Mouse (Mus musculus) stomach, embryonic 14.5 days (tissue): ENCODE results near the gene March8. TPM values are rescaled to one million over a fixed set of nuclear protein-coding genes. Genes with fewer than 3 reads are reported as not detected.
A peak's percentile ranks its signal among the peaks of the same experiment; 100 is the strongest.

Experiments
- ATAC-seq: fragments of 200-750 bp; cut with Nextera tagmentation; 2 replicates; pipeline ENCODE4 v1.8.0; 2017; ENCODE audit warnings: low read depth, moderate TSS enrichment; ENCODE audit not compliant: insufficient number of reproducible peaks, insufficient read depth, low FRiP score
- H3K27ac ChIP-seq: fragments of 300-500 bp; sonication (generic); 2 replicates; pipeline ENCODE4 v1.5.1; 2014; ENCODE audit warnings: mild to moderate bottlenecking, low read length, moderate library complexity, mixed read lengths
- H3K27me3 ChIP-seq: fragments of 300-500 bp; sonication (generic); 2 replicates; pipeline ENCODE4 v1.6.1; 2014; ENCODE audit warnings: low read length, control low read depth, mixed read lengths; ENCODE audit not compliant: control insufficient read depth, insufficient read depth
- H3K36me3 ChIP-seq: fragments of 300-500 bp; sonication (generic); 2 replicates; pipeline ENCODE4 v1.6.1; 2014; ENCODE audit warnings: mild to moderate bottlenecking, control low read depth, low read length, moderate library complexity, mixed read lengths; ENCODE audit not compliant: control insufficient read depth, insufficient read depth
- H3K4me1 ChIP-seq: fragments of 300-500 bp; sonication (generic); 2 replicates; pipeline ENCODE4 v1.6.1; 2014; ENCODE audit warnings: low read length, control low read depth, mixed read lengths; ENCODE audit not compliant: control insufficient read depth, insufficient read depth
- H3K4me2 ChIP-seq: fragments of 300-500 bp; sonication (generic); replicated peaks from 2 replicates; pipeline ENCODE4 v1.6.1; 2014; ENCODE audit warnings: low read depth, low read length, control low read depth
- H3K4me3 ChIP-seq: fragments of 300-500 bp; sonication (generic); 2 replicates; pipeline ENCODE4 v1.5.1; 2014; ENCODE audit warnings: low read depth, low read length, control low read depth
- H3K9ac ChIP-seq: fragments of 300-500 bp; sonication (generic); replicated peaks from 2 replicates; pipeline ENCODE4 v1.6.1; 2014; ENCODE audit warnings: low read depth, mild to moderate bottlenecking, control low read depth, low read length, moderate library complexity, mixed read lengths
- H3K9me3 ChIP-seq: fragments of 300-500 bp; sonication (generic); 2 replicates; pipeline ENCODE4 v1.6.1; 2016; ENCODE audit warnings: low read depth, low read length, control low read depth; ENCODE audit not compliant: control insufficient read depth
- WGBS: fragments of 180-500 bp; shearing (Covaris S2); extraction: QIAGEN DNeasy Blood & Tissue Kit; methylation state at CpG from one replicate; pipeline ENCODE4 v1.1.7; 2014; 5-methylcytosine and 5-hydroxymethylcytosine counted together
- polyA plus RNA-seq: library from polyadenylated mRNA; unstranded; fragments of >200 nt; fragmentation: Nextera tagmentation; extraction: Ambion mirVana; gene quantifications from 2 replicates; pipeline ENCODE4 v1.2.1, GENCODE M21; 2014

The March8 gene
- polyA plus RNA-seq, 1 experiment from 2014 or later: 38.8 TPM

GRCm38 (mm10) chr6:116359256-116359655 is 21.4 kb downstream of the March8 start:
- no peak overlapping the region for H3K4me3 ChIP-seq
- no peaks in the 10 kb centered on the region for H3K9me3 ChIP-seq
- no peak for ATAC-seq
- H3K4me2 ChIP-seq: no peak overlapping the region
- no peaks in the 10 kb centered on the region for H3K27me3 ChIP-seq
- H3K9ac ChIP-seq: no peak overlapping the region
- no peak overlapping the region for H3K27ac ChIP-seq
- no peaks in the 10 kb centered on the region for H3K4me1 ChIP-seq
- no peaks in the 10 kb centered on the region for H3K36me3 ChIP-seq
- 88% methylated on average over 3 of the region's 3 CpGs for WGBS

GRCm38 (mm10) chr6:116361463-116361862 is 23.6 kb downstream of the March8 start:
- H3K27me3 ChIP-seq: no peaks in the 10 kb centered on the region
- no peak overlapping the region for H3K27ac ChIP-seq
- H3K36me3 ChIP-seq: no peaks in the 10 kb centered on the region
- no peak overlapping the region for H3K4me2 ChIP-seq
- 76% methylated on average over 3 of the region's 3 CpGs for WGBS
- no peak for ATAC-seq
- H3K4me3 ChIP-seq: no peak overlapping the region
- H3K9me3 ChIP-seq: no peaks in the 10 kb centered on the region
- H3K4me1 ChIP-seq: no peaks in the 10 kb centered on the region
- H3K9ac ChIP-seq: no peak overlapping the region

DNA sequence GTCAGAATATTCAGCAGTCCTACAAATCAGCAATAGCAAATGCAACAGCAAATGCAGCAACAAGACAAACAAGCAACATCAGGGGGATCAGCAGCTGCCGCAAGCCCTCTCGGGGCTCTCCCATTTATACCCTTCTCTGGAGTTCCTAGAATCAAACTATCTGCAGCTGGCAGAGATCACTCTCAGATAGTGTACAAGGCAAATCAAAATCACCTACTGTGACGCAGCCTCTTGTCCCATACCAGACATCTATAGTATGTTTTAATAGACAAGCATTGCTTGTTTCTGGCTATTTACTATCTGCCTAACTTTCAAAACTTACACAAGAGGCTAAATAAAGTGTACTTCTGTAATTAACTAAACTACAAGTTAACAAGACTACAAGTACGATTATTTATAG is 24.2 kb downstream of the March8 start:
- no peak overlapping the region for H3K4me3 ChIP-seq
- no peaks in the 10 kb centered on the region for H3K4me1 ChIP-seq
- H3K9me3 ChIP-seq: no peaks in the 10 kb centered on the region
- no peaks in the 10 kb centered on the region for H3K36me3 ChIP-seq
- H3K27ac ChIP-seq: no peak overlapping the region
- no peak for ATAC-seq
- H3K9ac ChIP-seq: no peak overlapping the region
- no peaks in the 10 kb centered on the region for H3K27me3 ChIP-seq
- 89% methylated on average over 4 of the region's 4 CpGs for WGBS
- no peak overlapping the region for H3K4me2 ChIP-seq

GRCm38 (mm10) chr6:116367971-116368370 is 30.1 kb downstream of the March8 start:
- Histone ChIP-seq H3K27ac (no peak overlapping the region), H3K27me3 (no peaks in the 10 kb centered on the region), H3K36me3 (no peaks in the 10 kb centered on the region), H3K4me3 (no peak overlapping the region), H3K4me1 (no peaks in the 10 kb centered on the region), H3K9me3 (no peaks in the 10 kb centered on the region), H3K9ac (no peak overlapping the region), H3K4me2 (no peak overlapping the region)
- WGBS: 83% methylated on average over 11 of the region's 11 CpGs
- no peak for ATAC-seq

DNA sequence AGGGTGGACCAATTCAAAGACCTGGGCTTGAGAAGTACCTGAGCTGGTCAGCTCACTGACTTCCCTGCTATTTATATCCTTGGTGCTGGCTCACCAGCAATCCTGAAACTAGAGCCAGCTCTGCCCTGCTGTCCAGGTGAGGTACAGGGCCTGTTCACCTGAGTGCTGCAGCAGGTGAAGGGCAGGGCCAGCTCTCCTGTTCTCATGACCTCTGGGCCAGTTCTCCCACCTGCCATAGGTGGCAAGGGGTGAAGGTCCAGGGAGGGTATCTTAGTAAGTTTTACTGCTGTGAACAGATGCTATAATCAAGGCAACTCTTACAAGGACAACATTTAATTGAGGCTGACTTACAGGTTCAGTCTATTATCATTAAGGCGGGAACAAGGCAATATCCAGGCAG is 32.0 kb downstream of the March8 start:
- Histone ChIP-seq H3K36me3 (no peaks in the 10 kb centered on the region), H3K9me3 (no peaks in the 10 kb centered on the region), H3K4me2 (no peak overlapping the region), H3K9ac (no peak overlapping the region), H3K27me3 (no peaks in the 10 kb centered on the region), H3K27ac (no peak overlapping the region), H3K4me3 (no peak overlapping the region), H3K4me1 (no peaks in the 10 kb centered on the region)
- ATAC-seq: no peak
- 88% methylated on average over 1 of the region's 1 CpGs for WGBS

GRCm38 (mm10) chr6:116370216-116370976 is 32.6 kb downstream of the March8 start:
- no peaks in the 10 kb centered on the region for H3K4me1 ChIP-seq
- 70% methylated on average over 6 of the region's 6 CpGs for WGBS
- no peak overlapping the region for H3K9ac ChIP-seq
- no peak overlapping the region for H3K27ac ChIP-seq
- peak; percentile 72; the same call in 1 of the 2 replicates for ATAC-seq
- H3K9me3 ChIP-seq: no peaks in the 10 kb centered on the region
- H3K36me3 ChIP-seq: no peaks in the 10 kb centered on the region
- no peak overlapping the region for H3K4me3 ChIP-seq
- no peaks in the 10 kb centered on the region for H3K27me3 ChIP-seq
- no peak overlapping the region for H3K4me2 ChIP-seq

DNA sequence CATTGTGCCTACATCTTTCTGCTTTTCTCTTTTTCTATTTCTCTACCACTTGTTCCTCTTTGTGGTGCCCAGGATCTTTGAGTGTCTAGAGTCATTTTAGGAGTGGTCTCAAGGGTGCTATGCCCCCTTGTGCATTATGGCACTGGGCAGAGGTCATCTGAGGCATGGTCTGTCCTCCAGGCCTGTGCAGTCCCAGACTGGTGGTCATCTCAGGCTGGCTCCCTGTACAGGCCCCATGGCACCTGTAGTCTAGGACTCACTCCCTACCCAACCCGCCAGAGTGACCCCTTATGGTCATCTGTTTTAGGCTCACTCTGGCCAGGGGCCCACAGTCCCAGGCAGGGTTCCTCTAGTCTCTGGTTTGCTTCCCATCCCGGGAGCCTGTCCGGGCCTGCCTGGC is 33.7 kb downstream of the March8 start:
- WGBS: 84% methylated on average over 3 of the region's 3 CpGs
- ATAC-seq: no peak
- no peaks in the 10 kb centered on the region for H3K4me1 ChIP-seq

GRCm38 (mm10) chr6:116374136-116374535 is 36.3 kb downstream of the March8 start:
- Histone ChIP-seq H3K27me3 (no peaks in the 10 kb centered on the region), H3K4me2 (no peak overlapping the region), H3K9me3 (no peaks in the 10 kb centered on the region), H3K4me3 (no peak overlapping the region), H3K27ac (no peak overlapping the region), H3K4me1 (no peaks in the 10 kb centered on the region), H3K36me3 (no peaks in the 10 kb centered on the region), H3K9ac (no peak overlapping the region)
- ATAC-seq: no peak
- WGBS: 67% methylated on average over 1 of the region's 1 CpGs

More for the DNA sequence above, 33.7 kb downstream of the March8 start:
- Histone ChIP-seq H3K4me3 (no peak overlapping the region), H3K27ac (no peak overlapping the region), H3K9ac (no peak overlapping the region), H3K36me3 (no peaks in the 10 kb centered on the region), H3K4me2 (no peak overlapping the region), H3K9me3 (no peaks in the 10 kb centered on the region), H3K27me3 (no peaks in the 10 kb centered on the region)

DNA sequence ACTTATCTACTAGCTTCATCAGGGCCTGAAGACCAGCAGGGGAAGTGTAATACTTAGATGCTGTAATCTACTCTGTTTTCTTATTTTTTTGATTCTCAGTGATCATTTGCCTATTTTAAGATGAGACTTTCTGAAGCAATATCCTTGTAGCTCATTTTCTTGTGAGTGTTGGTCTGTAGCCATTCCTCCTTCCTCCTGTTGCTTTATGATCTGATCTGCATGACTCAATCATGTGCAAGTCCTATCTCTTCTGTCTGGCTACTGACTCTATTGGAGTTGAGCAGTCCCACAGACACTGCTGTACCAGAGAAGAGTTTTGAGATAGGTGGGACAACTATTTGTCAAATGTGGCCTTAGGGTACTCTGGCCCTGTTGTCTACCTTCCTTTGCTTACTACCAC is 36.8 kb downstream of the March8 start:
- Histone ChIP-seq H3K4me1 (no peaks in the 10 kb centered on the region), H3K36me3 (no peaks in the 10 kb centered on the region), H3K9me3 (no peaks in the 10 kb centered on the region), H3K4me2 (no peak overlapping the region), H3K9ac (no peak overlapping the region), H3K27ac (no peak overlapping the region), H3K4me3 (no peak overlapping the region), H3K27me3 (no peaks in the 10 kb centered on the region)
- no peak for ATAC-seq
